Mouse (Mus musculus) MEL-GATA-1-ER (cell line): ENCODE measurements around the gene Mast4.

Source experiments
- DNase-seq: peaks from one replicate; pipeline ENCODE4 v3.0.0-alpha.2; 2012; ENCODE audit warnings: low read depth; ENCODE audit errors: extremely low read depth

Gene Mast4

DNA sequence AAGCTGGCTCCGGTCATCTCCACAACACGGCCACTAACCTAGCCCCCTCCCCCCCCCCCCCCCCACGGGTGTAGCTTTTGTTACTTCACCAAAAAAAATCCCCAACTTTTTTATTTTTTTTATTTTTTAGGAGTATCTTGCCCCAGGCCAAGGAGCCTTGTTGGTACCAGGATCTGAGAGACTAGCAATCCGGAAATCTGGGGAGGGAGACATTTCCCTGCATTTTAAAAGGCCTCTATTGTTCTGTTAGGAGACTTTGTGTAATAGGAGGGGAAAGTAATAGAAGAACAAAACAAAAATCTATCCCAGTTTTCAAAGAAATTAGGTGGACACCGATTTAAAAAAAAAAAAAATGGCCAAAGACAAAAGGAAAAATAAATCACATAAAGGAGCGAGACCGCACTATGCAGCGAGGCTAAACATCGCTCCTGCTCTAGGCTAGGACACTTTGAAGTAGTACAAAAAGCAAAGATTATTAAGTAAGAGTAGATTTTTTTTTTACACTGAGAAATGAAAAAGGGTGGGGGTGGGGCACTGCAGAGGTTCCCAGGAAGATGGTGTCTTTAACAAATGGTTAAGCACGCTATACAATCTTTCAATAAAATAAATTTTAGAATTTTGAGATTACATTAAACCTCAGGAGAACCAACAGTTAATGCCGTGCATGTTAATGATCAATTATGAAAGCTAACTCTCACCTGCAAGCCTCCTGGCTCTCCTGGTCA lies 462.8 kb downstream of the Mast4 start:
- no peak for DNase-seq

DNA sequence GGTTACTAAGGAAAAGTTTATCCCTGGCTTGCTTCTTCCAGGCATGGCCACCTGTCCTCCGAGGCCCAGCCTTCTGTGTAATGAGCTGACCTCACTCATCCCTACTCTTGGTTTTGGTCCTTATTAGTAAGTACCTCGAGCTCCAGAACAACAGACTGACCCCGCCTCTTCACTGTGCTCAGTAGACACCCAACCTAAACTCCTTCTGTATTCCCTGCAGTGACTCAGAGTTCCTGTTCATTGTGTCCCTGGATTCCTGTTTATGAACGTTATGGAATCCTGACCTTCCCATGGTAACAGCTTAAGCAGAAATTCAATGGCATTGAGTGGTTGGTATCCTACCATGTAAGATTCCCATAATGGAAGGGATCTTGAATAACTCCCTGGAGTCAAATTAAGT lies 464.8 kb downstream of the Mast4 start:
- no peak for DNase-seq

DNA sequence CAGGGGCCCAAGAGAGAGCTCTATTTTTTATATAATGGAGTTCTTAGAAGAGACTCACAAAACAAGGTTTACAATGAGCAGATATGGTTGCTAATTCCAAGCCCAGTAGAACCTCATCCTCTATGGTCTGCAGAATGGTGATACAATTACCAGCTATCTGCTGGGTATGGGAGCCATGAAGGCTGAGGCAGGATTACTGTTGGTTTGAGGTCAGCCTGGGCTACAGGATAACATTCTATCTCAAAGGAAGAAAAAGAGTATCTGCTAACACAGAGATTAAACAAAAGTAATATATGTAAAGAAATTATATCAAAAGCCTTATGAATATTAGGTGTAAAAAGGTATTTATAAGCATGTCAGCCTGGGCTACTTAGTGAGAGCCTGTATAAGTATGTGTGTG lies 467.5 kb downstream of the Mast4 start:
- peak; percentile 11 for DNase-seq

DNA sequence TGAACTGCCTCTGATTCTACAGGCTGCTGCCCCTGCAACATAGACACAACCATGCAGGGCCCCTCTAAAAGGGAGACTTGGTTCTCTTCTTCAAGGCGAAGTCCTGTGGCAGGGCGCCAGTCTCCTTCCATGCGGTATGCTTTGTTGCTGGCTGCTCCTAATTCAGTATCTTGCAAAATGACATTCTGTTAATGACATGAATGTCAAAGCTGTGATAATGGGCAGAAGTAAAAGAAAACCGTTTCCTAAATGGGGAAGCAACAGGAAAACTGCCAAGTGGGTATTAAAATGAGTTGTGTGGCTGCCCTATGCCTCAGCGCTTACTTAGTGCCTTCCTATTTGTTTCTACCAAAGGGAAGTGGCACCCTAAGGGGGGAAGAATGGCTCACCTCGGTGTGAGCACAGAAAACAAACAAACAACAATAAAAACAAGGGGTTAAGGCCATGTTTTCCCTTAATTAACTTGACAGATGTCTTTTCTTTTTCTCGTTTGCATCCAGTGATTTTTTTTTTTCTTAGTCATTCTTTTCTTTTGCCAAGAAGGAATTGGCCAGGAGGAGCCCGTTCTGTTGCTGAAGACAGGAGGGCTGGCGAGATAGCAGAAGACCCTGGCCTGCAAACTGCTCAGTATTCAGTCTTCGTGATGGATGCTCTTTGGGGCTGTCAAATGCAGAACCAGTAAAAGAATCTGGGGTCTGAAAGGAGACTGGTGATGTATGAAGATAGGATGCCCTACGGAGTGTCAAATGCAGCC lies 468.1 kb downstream of the Mast4 start:
- peak; percentile 62 for DNase-seq

DNA sequence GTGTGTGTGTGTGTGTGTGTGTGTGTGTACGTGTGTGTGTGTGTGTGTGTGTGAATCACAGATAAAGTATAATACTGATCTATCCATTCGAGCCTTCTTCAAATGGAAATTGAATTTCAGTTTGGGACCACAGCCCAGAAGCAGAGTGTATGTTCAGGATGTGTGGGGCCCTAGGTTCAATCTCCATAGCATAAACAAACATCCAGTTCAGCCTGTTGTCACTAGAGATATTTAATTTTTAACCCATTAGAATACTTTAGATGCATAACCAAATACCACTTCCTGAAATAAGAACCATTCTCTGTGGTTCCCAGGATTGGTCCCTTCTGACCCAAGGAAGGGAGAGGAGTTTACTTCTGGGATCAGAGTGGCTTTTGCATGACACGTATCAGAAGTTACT lies 468.8 kb downstream of the Mast4 start:
- no peak for DNase-seq

DNA sequence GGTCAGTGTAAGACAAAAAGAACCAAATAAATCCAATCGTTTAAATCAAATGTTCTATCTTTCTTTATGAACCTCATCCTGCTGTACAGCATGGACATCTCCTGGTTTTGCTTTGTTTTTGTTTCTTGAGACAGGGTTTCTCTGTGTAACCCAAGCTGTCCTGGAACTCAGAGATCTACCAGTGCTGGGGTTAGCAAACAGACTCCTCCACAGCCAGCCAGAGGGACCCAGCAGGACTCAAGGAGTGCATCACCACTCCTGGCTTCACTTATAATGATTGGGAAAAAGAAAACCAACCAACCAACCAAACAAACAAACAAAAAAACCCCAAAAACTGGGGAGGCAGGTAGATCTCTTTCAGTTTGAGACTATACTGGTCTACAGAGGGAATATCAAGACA lies 469.5 kb downstream of the Mast4 start:
- no peak for DNase-seq

DNA sequence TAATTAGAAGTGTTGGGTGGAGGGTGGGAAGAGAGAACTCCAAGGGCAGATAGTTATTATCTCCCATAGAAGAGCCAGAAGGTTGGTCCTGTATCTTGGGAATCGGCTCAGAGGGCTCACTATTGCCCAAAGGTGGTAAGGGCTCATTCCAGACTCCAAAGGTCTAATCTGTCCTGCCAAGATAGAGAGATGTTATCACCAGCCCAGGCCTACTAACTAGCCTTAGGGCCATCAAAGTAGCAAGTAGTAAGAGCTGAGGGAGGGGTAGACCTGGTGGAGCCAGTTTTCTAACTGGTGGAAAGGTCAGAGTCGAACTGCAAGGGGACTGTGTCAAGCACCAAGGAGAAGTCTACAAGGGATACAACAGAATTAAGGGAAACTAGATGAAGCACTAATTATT lies 470.2 kb downstream of the Mast4 start:
- no peak for DNase-seq

DNA sequence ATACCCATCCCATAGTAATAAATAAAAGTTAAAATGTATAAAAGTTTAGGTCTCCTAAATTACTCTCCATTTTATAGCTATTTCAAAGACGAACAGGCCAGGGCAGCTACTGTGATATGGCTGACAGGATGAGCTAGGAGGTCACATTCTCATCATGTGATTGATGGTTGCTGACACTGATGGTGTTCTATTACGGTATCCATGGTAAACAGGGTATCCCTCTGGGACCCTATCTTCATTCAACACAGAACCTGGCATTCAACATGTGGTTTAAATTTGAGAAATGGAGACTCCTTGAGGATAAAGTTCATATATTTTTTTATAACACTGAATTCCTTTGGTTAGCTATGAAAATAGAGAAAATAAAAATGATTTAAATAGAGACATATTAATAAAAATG lies 471.3 kb downstream of the Mast4 start:
- no peak for DNase-seq

DNA sequence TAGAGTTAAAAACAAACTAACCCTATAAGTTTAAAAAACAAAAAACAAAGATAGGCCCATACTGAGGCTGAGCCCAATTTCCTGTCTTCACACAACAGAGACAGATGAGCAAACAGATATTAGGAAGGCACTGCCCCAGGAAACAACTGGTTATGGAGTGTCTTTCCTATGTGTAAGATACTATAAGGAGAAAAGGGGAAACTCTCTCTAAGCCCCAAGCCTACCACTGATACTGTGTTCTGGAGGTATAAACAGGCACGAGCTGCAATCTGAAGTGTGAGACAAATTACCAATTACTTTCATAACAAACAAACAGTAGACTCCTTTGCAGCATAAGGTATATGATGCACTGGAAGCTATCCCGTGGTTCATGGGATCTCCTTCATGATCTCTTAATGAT lies 471.9 kb downstream of the Mast4 start:
- peak; percentile 85 for DNase-seq

DNA sequence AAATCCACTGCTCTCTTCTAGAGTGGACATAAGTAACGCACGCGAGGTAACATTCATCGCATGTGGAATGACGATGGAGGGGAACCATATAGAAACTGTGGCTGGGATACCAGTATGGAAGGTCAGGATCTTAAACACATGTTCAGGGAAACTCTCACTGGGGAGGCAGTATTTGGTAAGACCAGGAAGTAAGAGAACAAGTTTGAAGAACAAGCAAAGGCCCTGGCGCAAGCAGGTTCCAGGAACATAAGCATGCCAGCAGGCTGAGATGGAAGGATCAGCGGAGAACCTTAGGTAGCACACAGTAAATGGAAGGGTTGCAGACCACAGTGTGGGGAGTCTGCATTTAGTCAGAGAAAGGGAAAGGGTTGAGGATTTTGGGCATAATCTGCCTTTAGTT lies 473.6 kb downstream of the Mast4 start:
- DNase-seq, result no peak

DNA sequence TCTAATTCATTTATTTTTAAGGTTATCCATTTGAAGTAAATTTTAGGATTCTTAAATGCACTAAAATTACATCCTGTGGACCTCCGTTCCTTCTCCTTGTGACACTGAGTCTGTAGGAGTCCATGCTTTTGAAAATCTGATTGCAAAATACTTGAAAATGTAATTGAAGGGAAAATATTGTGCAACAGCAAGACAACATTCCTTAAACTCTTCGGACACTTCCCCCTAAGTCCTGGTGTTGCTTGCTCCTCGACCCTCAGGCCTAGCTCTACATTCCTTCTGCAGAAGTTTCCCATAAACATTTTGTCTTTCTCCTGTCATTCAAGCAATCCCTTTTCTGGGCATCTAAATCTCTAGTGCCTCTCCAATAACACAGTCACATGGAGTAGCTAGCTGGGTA lies 474.2 kb downstream of the Mast4 start:
- no peak for DNase-seq

DNA sequence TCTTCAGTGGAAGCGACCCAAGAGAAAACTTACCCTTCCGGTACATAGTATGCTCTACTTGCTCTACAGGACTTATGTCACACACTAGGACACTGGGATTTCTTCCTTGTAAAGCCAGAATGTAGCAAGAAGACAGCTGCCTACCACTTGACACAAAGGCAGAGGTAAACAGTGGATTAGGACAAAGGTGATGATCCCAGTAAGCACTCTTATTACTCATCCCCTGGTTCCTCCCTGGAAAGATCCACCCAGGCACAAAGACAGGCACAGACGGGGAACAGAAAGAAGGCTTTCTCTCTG lies 476.8 kb downstream of the Mast4 start:
- no peak for DNase-seq

DNA sequence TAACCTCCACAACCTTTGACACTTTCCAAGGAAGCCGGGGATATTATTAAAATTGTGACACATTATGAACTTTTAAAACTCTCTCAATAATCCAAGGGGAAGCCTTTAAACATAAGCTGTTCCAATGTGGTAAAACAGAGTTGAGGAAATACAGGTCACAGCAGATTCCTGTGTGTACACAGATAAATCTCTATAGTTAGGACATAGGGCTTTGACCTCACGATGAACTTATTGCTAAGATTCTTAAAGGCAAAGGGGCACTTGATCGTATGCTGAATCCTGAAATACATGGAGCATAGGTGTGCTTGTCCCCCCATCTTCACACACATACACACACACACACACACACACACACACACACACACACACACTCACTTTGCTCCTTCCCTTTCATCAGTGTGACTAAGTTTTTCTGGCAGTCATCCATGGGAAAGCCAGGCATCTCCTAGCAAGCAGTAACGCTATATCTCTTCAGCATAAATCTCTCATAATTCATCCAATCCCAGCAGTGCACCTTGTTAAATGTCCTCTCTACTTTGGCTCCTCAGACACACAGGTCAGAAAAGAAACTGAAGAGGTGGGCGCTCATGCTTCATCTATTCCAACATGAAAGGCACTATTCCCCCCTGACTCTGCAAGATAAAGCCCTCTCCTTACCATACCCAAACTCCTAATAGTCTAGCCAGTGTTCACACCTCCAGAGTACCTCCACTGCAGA lies 477.3 kb downstream of the Mast4 start:
- no peak for DNase-seq

DNA sequence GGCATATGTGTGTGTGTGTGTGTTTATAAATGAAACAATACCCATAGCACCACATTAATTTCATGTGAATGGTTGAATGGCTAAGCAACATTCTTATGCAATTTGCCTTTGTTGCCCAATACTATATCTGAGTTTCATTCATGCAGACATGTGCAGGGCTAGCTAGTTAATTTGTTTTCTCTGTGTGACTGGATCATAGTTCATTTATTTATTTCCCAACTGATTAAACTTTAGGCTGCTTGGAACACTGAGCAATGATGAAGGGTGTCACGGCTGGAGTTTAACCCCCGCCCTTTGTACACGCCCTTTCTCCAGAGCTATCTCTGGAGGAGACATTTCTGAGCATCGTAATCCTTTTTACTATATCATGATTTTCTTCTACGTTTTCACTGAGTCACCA lies 481.4 kb downstream of the Mast4 start:
- DNase-seq, result no peak

DNA sequence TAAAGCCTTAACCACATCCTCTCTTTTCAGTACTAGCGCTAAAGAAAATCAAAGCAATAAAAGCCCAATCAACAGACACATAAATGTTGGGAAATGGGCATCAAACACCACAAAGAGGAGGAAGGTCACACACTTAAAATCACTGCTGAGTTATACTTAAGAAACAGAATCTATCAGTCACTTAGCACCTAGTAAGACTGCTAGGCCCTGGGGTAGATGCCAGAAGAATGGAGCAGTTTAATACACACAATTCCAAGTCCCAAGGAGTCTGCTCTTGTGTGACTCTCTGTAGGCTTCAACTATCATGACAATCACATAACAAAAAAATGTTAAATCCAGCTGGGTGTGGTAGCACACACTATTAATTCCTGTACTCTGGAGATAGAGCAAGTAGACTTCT lies 483.0 kb downstream of the Mast4 start:
- no peak for DNase-seq

DNA sequence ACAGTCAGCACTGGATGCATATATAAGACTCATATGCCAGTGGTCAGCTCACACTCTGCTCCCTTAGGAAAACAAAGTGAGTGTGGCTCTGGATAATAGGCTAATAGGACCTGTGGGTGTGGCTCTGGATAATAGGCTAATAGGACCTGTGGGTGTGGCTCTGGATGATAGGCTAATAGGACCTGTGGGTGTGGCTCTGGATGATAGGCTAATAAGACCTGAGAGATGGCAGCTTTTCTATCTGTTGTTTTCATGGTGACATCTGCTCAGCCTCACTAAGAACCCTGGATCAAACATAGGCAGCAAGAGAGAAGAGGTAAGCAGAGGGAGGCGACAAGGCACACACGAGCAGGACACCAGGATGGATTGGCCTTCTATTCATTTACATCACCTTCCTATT lies 483.7 kb downstream of the Mast4 start:
- DNase-seq, result no peak

DNA sequence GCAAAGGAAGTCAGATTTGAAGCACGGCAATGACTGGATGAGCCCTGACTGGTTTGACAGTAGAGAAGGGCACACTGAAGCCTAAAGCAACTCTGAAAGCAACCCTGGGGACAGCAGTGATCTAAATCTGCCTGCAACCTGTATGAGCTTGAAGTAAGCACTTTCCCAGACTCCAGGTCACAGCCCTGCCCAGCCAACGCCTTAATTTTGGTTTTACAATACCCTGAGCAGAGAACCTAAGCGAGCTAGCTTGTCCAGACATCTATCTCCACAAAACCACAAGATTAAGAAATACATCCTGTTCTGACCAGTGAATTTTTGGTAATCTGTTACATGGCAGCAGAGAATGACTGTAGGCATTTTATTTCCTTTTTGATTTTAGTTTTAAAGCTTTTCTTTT lies 485.2 kb downstream of the Mast4 start:
- no peak for DNase-seq

DNA sequence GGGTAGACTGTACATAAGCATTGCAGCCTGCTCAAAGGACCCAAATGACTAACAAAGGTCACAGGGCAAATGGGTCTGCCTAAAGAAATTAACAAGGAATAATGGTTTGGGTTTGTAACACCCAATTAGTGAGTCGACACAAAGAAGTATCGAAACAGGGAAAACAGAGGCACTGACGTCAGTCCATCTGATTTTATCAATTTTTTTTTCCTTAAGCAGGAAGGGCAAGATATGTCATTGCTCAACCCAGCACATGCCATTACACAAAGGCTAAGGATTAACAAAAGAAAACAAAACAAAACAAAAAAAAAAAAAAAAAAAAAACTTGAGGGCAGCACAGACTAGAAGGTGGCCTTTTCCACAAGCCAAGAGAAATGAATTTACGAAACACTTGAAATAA lies 487.8 kb downstream of the Mast4 start:
- no peak for DNase-seq

DNA sequence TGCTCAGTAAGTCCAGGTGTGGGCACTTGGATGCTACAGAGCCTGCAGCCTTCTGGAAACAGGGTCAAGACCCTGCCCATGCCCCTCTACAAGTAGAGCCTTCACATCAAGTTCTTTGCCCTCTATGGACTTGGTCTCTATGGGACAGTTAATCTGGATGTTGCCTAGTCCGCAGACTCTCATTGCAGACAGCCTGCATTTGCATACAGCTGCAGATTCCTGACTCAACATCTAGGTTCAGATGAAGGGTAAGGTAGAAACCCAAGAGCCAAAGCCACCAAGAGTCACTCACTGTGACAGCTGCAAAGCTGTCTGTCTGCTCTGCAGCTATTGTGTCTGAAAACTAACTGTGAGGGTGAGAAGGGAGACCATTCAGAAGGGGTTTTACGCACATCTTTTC lies 491.6 kb downstream of the Mast4 start:
- no peak for DNase-seq

DNA sequence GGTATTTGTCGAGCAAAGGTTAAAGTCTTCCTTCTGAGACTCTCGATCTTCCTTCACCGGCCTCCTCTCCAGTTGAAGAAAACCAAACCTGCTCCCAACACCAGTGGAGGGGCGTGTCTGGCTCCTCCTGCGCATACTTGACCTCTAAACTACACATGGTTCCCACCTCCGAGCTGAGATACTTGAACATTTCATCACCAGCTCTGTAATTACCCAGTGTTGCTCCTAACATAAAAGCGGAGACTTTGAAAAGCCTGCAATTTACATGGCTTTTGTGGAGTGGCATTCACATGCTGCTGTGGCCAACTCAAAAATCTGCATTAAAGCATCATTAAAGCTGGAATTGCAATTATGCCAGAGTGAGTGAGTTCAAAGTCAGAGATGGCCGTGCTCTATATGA lies 492.1 kb downstream of the Mast4 start:
- DNase-seq, result no peak

DNA sequence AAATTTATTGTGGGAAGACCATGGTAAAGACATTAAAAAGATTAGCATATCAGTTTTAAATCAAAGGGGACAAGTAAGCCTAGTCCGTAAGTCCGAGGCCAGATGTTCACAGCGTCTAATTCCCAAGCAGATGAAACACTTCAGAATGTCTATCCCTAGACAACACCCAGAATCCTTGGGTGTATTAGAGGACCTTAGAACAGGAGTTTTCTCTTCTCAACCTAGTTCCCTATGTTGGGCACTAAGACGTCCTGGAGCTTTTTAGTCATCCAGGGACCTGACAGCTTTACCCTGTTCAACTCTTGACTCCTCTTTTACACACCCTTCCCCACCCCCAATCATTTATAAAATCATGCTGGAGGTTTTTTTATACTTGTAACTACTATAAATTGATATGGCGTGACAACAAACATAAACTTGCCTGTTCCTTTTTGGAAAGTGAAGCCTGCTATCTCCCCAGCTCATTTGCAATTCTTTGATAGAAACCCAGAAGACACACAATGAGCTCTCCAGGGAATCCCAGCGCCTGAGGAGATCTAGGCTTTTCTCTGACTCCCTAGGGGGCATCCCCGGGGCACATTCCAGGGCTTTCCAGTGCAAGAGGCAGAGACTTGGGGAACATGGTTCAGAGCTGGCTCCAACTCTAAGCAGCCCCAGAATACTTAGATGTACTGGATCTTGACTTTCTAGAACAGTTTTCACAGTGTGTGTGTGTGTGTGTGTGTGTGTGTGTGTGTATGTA lies 494.4 kb downstream of the Mast4 start:
- no peak for DNase-seq

DNA sequence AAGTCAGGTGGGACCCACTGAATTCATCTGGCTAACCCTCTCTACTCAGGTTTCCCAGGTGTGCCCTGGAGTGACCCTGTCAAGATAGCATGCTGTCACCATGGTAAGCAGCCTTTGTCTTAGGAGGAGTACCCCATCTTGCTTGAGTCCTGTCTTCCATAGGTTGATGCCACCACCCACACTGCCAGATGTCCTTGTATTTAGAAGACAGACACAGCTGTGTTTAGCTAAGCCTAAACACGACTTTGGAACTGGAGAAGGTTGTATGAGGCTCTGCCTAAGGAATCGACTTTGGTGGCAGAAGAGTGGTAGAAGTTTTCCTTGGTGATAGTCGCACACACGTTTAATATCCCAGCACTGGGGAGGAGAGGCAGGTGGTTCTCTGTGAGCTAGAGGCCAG lies 496.9 kb downstream of the Mast4 start:
- no peak for DNase-seq
